Mouse (Mus musculus) CD4-positive, CD25-positive, alpha-beta regulatory T cell, adult 2 months (primary cell): ENCODE results near the gene Inpp4b.

Experiments used
- DNase-seq: peaks from one replicate; pipeline ENCODE4 v3.0.0-alpha.2; 2012; ENCODE audit warnings: low read depth, low spot score

Inpp4b gene

GRCm38 (mm10) chr8:81703571-81704365, 361.4 kb downstream of the Inpp4b start:
- DNase-seq: peak; percentile 70

DNA sequence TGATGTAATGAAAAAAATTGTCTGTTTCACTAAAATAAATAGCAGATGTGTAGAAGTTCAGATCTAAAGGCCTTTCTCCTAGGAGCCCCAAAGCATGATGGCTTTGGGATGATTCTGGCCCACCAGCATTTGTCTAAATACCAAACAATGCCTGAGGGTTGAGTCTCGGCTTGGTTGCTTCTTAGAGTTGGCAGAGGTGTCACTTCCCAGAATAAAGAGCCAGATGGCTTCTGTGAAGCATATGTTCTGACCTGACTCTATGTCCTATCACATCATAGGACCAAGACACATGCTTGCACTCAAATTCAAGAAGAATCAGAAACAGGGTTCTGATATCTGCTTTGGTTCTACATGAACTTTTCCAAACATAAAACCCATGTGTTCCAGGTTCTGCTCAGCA, 365.1 kb downstream of the Inpp4b start:
- DNase-seq: no peak

GRCm38 (mm10) chr8:81731332-81731731, 389.0 kb downstream of the Inpp4b start:
- DNase-seq: no peak

DNA sequence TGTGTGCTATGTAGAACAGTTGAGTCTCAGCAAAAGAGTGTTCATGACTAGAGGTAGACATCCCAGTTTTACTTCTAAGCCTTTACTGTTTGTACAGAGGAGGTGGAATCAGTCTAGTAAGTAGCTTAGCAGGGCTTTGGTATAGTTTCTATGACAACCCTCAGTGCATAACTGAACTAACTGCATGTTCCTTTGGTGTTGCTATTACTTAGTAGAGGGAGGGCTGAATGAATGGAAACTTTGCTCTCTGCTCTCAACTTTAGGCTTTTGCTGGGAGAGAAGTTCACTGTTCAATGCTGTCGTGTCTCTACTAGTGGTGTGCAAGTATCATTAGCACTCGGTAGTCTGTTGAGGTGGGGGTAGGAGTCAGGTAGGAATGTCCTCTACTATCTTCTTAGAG, 393.3 kb downstream of the Inpp4b start:
- peak; percentile 74 for DNase-seq

DNA sequence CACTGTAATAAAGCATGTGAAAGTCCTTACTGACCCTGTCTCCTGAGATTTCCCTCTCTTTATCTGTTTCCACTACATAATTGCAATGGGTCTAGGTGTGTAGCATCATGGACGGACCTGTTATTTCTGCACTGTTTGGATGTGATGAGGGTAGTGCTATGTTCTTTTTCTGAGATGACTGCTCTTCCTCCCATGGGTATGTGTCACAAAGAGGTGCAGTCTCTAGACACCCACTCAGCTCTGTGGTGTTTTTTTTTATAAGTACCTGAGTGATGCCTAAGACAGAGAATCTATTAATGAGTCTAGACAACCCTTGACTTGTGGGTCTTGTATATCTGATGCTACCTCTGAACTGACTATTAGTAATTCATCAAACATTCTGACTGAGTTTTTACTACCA, 393.7 kb downstream of the Inpp4b start:
- DNase-seq: peak; percentile 65

- no peak for DNase-seq
Observed at GRCm38 (mm10) chr8:81742588-81742987, 400.2 kb downstream of the Inpp4b start.

- DNase-seq: no peak
Observed at GRCm38 (mm10) chr8:81743040-81743439, 400.7 kb downstream of the Inpp4b start.

- peak; percentile 21 for DNase-seq
Observed at GRCm38 (mm10) chr8:81745439-81745838, 403.1 kb downstream of the Inpp4b start.

- no peak for DNase-seq
Observed at GRCm38 (mm10) chr8:81751159-81751558, 408.8 kb downstream of the Inpp4b start.

- DNase-seq: peak; percentile 83
Observed at GRCm38 (mm10) chr8:81756663-81757062, 414.3 kb downstream of the Inpp4b start.

GRCm38 (mm10) chr8:81757580-81758144, 415.3 kb downstream of the Inpp4b start:
- no peak for DNase-seq

- peak; percentile 68 for DNase-seq
Observed at GRCm38 (mm10) chr8:81761466-81761865, 419.1 kb downstream of the Inpp4b start.

GRCm38 (mm10) chr8:81766033-81766432, 423.7 kb downstream of the Inpp4b start:
- DNase-seq: peak; percentile 72

GRCm38 (mm10) chr8:81767411-81768312, 425.3 kb downstream of the Inpp4b start:
- peak; percentile 76 for DNase-seq

- peak; percentile 80 for DNase-seq
Observed at GRCm38 (mm10) chr8:81768313-81768675, 425.9 kb downstream of the Inpp4b start.

GRCm38 (mm10) chr8:81768731-81769445, 426.5 kb downstream of the Inpp4b start:
- no peak for DNase-seq

DNA sequence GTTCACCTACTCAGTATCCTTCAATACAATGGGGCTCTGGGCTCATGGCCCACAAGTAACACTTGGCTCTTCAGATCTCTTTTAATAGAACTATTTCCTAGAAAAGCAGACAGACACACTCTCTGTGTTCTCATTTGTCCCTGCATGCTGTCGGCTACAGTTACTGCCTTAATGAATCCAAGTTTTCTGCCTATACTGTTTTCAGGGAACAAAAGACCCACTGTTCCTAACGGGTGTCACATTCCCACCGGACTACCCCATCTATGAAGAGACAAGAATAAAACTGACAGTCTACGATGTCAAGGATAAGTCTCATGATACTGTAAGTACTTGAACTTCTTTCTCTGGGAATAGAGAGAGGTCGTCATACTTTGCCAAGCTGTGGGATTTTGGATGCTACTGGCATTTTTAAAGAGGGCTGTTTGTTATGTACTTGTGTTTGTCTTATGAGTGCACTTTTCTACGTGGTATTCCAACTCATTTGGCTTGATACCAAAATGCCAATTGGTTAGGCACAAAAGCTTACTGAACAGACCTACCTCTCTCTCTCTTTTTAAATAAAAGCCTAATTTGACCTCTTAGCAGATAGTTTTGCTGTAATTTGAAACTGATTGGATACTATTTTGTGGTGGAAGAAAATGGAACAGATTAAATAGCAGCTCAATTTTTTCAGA, 428.4 kb downstream of the Inpp4b start:
- no peak for DNase-seq

DNA sequence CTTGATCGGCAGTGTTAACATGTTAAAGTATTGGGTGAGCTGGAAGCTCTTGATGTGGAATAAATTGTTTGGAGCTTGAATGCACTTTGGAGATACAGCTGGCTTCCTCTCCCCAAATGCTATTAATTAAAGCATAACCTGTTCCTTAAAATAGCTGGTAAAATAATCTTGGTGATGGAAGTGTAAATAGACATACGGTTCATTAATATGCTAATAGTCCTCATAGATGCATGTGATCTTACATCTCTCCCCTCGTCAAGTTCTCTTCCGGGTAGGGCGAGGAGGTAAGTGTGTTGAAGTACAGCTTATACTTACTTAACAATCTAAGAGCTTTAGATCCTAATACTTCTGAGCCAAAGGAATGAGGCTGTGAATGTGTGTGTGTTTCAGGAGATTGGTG, 430.5 kb downstream of the Inpp4b start:
- peak; percentile 59 for DNase-seq

DNA sequence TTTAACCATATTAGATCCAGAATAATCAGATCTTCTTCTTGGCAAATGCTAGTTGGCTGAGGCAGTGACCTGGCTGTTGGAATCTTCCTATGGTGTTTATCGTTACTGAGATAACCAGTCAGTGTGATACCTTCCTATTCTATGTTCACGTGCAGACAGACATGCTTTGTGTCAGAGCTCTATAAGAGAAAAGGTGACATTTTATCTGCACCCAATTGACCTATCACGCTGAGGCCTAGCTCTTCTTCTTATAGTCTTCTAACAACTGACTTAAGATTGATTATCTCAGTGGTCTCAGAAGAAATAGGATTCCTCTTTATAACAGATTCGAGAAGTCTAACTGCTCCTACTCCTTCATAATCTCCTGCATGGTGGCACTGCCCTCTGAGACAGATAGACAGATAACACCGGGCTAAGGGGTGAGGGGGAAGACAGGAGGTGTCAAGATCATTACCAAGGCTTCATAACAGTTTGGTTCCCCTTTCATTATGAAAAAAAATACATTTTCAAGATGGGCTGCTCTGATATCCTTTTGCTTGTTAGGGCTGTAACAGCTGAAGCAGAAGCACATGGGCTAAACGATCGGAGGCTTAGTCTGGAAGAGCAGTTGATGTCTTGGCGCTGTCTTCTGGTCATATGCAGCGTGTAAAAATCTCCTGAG, 431.1 kb downstream of the Inpp4b start:
- DNase-seq: peak; percentile 54

DNA sequence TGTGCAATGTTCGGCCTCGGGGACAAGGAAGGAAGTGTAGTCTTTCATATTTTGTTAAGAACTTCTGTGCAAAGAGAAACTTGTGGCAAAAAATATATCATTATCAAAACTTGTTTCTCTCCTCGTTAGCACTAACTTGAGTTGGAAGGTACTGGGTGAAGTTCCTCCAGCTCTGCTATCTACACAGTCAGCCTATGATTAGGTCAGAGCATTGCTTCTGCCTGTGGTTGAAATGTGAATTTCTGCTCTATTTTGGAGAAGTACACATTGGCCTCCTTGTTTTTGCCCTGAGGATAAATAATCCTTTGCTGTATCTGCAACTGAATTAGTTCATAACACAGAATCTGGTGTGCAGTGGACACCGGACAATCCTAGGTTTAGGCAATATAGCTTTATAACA, 431.7 kb downstream of the Inpp4b start:
- no peak for DNase-seq

DNA sequence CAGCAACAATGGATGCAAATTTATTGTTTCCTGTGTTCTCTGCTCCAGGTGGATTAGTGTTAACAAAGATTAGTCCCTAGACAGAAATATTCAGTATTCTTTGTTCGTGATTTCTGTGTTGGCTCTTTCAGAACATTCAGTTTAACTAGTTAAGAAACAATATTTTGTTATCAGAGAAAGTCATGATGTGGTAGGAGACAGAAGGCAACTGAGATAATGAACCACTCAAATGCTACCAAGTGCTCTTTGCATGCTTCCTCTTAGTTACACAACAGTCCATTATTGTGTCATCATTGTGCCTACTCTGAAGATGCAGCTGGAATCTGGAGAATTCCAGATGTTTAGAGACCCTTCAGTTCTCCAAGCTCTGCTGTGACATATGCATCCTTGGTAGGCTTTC, 432.1 kb downstream of the Inpp4b start:
- no peak for DNase-seq
